Mouse (Mus musculus): Measurements from ENCODE around the gene Rbm28.

Rbm28 gene

DNA sequence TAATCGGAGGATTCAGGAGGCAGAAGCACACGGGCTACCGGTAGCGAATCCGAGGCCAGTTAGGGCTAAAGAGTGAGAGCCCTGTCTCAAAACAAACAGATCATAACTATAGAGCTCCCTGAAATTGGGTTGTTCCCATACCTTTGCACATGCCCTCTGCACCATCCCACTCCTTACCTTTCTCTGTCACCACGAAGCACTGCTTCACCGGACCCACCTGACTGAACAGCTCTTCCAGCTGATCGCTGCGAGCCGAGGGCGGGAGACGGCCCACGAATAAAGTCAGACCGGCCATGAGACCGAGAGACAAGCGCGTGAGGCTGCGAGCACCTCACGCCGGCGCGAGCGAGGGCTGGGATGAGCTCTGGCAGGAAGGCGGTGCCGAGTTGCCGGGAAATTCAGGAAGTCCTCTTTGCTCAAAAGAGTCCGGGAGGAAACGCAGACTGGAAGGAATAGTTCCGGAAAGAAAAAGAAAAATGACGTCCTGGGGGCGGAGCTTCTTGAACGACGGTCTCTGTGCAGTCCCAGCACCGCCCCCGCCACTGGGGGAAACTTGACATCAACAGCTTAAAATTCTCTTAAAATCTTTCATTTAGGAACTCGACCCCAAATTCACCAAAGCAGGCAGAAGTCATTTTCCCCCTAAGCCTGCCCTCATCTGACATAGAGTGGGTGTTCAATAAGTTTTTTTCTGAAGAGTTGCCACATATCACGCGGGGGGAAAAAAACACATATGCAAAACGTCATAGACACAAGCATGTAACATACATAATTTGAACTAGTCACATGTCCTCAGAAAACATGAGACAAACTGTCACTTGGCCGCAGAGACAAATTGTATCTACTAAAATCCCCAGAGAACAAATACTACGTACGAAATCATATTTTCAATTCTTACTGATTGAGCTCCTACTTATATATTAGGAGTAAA, at the start of gene Rbm28:
Gene Rbm28, minus strand, starts transcription at position 693 of the 931 bp plus-strand sequence.
- peak; percentile 83 for DNase-seq

DNA sequence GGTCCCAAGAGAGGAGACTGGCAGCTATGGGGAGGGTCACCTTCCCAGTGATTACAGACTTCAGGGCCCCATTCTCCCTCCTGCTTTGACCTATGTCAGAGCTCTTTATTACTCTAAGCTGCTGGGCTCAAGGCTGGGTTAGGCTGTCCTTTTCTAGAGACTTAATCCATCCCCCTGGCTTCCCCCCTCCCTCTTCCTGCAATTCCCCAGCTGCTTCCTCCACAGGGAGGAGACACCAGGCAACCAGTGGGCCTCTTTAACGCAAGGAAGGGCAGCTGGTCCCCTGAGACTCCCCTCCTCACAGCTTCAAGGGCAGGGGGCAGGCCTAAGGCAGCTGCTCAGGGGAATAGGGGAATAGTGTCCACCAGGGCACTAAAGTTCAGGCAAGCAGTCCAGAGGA, 49.4 kb upstream of the Rbm28 start:
- DNase-seq: no peak

DNA sequence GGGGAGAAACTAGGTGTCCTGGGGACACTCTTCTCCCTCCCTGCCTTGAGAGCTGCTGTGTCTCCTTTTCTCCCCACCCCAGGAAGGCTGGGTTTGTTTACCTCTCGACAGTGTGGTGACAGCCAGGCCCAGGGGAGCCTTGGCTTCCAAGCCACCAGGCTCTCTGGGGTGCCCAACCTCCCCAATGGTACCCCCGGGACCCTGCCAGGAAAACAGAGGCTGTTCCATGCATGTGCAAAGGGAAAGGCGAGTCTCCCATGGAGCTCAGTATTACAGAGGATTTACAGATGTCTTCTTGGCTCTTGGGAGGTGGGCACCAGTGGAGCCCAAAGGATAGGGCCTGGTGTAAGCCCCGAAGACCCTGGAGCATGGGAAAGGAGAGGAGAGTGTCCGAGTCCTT, 48.6 kb upstream of the Rbm28 start:
- no peak for DNase-seq

DNA sequence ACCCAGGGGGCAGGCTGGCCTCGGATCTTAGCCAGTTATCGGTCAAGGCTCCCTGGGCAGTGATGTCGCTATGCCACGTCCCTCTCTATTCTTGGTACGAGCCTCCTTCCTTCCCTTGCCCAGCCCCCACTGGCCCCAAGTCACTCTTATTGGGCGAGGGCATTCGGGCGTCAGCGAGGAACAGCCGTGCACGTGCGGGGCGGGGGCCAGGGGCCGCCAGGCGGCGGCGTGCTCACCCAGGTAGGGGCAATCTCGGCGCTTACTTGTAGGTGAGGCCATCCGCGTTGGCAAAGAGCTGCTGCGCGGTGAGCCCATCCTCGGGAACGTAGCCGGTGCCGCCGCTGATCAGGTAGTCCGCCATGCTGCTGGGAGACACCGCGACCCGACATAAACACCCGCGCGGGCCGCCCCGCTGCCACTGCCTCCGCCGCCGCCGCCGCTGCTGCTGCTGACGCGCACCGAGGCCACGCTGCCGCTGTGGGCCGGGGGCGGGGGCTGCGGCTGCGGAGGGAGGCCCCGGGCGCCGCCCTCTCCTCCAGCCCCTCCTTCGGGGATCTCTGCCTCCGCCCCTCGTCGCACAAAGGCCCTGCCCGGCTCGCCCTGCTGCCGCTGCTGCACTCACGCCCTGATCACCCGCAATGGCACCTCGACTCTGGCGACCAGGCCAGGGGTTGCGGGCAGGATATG, 47.1 kb upstream of the Rbm28 start:
- peak; percentile 67 for DNase-seq

DNA sequence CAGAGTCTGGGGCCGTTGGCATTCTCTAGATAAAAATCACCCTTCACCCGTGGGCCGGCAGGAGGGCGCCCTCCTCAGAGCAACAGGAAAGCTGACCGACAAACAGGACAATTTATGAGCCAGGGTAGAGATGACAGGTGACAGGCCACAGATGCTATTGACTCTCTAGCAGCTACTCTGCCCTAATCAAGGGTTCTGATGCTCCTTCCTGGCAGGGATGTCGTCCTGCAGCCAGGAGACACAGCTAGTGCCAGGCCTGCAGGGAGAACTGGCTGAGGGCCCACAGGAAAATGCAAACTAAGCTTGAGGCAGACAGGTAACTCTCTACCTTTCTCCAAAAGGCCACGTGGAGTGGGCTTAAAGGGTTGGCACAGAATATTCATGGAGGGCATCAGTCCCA, 46.3 kb upstream of the Rbm28 start:
- DNase-seq: no peak

DNA sequence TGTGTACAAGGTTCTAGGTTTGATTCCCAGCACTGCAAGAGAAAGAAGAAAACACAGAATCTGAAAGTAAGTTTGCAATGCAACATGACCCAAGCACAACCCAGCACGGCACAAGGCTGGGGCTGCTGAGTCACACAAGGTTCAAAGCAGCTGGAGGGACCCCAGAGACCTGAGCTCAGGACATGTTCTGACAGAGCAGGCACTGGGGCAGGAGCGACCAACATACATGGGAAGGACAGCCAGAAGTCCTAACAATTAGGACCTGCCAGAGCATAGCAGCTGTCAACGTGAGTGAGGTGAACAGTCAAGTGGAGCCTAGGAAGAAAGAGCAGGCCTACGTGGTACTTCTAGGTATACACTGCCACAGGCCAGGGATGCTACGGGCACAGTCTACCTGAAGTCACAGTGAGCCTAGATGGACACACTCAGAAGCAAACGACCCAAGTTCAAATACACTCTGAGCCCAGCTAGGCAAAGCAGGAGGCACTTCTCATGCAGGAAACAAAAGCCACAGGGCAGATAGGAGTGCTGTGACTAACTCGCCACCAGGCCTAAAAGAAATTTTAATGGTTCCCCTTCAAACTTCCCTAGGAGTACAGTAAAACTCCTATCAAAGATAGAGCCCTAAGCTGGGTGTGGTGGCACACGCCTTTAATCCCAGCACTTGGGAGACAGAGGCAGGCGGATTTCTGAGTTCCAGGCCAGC, 45.6 kb upstream of the Rbm28 start:
- DNase-seq: no peak

DNA sequence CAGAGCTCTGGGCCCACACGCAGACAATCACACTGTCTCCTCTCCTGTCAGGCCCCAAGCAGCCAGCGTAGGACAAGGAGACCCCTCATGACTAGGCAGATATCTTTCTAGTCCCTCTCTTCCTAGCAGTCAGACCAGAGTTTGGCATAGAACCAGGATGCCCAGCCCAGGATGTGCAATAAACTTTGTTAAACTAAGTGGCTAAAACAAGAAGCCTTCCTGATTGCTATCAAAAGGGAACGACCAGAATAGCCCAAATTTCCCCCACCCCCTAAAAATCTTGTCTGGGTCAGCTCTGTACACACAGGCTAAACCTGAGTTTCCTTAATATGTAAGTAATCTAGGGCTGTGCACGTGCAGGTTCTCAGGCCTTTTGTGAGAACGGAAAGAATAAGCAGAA, 43.4 kb upstream of the Rbm28 start:
- DNase-seq: no peak

DNA sequence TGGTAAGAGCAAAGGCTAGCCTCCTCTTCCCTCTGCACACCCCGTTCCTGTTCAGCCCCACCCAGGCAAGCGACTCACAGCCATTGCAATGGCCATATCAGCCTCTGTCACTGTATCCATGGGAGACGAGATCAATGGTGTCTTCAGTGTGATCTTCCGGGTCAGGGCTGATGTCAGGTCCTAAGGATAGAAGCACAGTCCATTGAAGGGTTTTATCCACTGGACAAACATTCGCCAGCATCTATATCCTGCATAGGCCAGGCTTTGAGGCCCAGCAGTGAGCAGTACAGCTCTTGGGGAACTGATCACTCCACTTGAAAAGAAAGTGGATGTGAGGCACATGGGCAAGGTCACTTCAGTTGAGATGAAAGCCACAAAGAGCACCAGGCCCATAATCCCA, 42.2 kb upstream of the Rbm28 start:
- DNase-seq: no peak

DNA sequence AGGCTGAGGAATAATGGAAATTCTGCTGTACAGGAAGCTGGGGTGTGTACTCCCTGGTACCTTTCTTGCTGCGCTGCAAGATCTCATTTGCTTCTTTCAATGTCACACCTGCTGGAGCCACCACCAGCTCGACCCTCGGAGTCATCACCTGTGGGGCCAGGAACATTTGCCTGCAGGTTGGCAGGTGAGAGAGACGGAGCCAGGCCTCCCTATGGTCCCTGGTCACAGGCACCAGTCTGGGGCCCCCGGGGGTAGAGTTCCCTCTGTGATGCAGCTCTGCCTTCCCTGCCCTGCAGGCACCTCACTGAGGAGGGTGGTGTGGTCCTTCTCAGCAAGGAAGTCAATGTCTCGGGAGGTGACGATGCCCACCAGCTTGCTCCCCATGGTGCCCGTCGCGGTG, 41.2 kb upstream of the Rbm28 start:
- no peak for DNase-seq

DNA sequence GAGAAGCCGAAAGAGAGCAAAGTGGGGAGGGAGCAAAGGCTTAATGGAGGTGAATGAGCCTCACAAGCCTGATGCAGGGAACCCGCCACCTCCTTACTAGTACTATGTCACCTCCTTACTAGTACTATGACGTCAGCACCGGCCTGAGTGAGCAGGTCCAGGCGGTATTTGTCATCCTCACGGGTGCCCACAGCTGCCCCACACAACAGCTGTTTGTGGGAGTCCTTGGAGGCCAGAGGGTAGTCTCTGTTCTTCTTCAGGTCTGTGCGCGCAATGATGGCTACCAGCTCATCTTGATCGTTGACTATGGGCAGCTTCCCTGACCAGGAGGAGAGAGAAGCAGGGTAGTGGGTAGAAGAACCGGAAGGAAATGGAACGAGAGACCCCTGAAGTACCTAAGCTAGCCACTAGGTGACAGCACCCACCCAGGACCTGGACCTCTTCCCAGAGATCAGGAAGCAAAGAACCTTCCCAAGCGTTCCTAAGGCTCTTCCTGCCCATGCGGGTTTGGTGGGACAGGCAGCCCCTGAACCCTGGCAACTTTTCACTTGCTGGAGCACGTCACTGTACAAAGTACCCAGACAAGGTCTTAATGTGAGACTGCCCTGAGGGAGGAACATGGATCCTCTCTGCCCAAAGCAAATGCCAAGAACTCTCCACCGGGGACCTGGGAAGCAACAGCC, 40.3 kb upstream of the Rbm28 start:
- peak; percentile 41 for DNase-seq

DNA sequence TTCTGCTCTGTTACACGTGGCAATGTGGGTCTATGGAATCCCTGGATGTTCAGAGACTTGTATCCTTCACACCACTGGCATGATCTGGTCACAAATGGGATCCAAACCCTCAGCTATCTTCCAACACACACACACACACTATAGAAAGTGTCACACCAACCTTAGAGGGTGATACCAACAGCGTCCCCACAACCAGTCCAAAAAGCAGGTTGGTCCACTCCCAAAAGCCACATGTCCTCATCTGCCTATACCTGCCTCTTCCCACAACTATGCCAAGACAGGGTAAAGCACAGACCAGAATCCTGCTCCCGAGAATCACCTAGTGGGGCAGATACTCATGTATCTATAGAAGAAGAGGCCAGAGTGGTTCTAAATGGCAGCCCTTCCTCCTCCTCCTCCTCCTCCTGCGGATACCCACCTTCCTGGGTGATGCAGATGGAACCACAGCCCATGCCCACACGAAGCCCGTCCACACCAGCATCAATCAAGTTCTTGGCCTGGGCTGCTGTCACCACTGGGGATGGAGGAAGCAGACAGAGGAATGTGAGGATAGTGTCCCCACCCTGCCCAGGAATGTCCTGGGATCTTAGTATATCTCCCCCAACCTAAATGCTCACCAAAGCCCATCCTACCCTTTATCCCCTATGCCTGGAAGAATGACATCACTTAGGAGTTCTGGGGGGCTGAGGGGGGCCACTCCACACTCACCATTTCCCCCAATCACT, 39.2 kb upstream of the Rbm28 start:
- DNase-seq: no peak

DNA sequence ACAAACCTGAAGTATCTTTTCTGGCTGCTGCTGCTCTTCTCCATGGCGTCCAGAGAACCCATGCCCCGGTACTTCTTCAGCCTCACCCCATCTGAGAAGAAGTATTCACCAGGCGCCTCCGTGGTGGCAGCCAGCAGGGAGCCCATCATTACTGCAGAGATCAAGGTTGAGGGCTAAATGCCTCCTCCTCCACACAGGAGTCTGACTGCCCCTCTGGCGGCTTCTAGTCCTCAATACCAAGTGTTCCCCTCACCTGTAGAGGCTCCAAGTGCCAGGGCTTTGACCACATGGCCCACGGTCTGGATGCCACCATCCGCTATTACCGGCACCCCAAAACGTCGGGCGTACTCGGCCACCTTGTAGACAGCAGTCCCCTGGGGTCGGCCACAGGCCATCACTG, 38.3 kb upstream of the Rbm28 start:
- no peak for DNase-seq

DNA sequence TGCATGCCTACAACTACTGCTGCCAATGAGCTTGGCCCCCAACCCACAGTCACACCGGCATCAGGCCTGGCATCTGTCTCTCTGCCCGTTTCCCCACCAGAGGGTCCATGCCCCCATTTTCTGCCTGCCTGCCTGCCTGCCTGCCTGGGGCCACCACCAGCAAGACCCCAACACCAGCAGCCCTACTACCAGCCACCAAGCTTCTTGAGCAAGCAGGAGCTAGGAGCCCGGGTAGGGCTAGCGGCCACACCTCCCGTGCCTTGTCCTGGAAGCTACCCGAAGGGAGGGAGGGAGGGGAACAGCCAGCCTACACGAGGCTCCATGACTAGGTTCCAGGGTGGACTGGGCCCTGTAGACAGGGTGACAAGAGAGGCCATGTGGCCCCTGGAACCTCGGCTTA, 37.2 kb upstream of the Rbm28 start:
- DNase-seq: no peak

DNA sequence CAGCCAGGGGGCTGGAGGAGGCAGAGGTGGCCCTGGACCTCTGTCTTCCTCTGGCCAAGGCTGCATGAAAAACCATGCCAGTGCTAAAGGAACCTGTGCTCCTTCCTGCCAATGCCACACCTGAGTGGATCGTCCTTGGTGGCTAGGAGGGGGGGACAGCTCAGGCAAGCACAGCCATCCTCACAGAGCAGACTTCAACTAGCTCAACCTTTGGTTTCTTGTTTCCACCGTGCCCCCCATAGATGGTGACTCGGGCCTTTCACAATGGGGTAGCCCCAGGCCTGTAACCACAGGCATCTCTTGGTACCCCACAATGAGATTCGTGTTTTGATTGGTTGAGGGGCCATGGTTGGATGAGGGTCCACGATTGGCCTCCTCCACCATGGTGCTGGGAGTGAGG, 36.5 kb upstream of the Rbm28 start:
- no peak for DNase-seq

DNA sequence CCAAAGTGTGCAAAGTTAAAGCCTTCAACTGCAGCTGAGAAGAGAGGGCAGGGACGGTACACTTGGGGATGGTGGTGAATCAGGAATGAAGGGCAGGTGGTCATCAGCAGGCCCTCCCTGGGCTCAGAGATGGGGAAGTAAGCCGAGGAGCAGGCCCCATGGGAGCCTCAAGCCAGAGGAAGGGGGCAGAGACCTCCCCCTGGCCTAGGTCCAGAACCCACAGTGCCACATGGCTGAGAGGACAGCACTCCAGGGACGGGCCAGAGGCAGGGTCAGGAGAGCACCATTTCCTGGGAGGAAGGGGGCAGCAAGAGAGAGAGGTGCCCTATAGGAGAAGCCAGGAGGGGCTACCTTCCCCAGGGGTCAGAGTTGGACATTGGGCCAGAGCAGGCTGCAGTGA, 35.7 kb upstream of the Rbm28 start:
- no peak for DNase-seq

DNA sequence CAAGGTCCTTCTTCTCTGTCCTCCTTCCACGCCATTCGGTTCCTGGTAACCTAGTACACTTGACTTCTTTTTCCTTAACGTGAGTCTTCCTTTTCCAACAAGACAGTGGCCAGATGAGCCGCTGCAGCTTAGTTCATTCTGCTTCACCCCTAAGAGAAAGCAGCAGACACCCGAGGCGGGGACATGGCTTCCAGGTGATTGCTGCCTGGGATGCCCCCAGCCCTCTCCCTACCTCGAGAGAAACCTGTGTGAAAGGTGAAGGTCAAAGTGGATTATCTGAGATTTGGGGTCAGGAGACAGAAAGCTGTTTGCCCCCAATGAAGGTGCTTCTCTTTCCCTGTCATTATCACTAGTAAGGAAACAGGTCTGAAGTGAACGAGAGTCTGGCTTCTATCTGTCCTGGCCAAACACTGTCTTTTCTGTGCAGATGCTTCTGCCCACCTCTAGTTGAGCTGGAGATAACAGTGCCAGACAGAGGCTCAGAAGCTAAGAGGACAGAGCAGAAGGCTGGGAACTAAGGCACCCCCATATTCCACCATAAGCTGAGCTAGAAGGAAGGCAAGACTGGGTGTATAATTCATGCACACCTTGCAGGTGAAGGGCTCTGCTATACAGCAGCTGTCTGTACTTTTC, 34.5 kb upstream of the Rbm28 start:
- no peak for DNase-seq

DNA sequence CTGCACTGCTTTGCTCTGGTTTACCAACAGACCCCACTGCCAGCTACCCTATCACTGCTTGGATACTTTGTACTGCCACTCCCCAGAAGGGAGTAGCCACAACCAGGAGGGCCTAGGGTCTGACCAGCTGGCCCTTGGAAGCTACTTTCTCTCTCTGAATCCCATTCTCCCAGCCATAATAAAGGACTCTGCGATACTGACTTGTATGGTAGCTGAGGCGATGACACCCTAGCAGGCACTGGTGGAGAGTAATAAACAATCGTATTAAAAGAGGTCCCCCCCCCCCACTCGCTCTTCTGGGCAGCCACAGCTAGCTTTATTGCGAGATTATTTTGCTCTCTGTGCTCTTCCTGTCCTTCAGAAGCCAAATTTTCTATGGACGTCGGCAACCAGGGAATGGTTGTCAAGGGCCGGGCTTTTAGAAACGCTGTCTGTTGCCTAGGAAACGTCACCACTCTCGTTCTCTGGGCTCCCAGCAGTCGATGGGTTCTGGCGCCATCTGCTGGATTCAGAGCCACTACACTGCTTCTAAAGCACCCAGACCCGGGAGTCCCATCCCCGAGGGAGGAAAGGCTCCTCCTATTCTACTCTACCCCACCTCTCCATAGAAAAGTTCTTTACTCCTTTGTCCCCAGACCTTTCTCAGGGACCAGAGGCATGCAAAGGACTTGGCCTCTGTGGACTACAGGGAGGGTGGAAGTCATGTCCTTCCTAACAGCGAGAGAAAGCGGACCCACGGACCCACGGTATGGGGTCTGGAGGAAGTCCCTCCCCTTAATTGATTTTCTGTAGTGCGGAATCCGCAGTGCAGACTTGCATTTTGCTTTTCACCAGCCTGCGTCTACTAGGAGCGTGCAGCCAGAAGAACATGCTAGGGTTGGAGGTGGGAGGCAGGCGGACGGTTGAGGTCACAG, 33.8 kb upstream of the Rbm28 start:
- DNase-seq: peak; percentile 83

DNA sequence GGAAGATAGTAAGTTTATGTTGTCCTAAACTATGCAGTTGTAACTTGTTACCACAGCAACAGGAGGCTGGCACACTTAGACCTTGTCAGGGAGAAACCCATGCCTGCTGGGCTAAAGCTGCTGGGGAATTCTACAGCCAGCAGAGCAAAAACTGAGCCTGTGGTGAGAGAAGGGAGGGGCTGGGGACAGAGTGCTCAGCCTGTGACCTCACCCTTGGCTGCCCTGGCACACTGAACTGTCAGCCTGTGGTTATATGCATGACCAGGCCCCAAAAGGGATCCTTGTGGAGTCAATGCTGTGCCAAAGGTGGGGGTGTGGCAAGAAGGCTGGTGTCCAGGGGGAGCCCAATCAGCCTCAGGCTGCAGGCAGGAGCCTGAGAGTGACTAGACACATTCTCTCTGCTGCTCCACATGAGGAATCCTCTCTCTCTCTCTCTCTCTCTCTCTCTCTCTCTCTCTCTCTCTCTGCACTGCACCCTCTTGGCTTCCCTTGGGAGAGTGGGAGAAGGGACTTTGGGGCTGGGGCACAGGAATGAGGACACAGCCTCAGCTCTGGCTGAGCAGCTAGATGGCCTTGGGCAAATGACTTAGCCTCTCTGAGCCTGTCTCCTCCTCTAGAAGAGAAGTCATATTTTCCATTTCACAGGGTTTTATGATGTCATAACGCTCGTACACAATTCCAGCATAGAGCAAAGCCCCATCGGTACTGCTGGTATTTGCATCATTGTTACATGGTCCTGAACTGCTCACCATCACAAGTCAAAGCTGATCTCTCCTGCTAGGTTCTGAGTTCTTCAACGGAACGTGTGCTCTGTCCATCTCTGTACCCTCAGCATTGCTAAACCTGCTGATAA, 31.3 kb upstream of the Rbm28 start:
- DNase-seq: peak; percentile 50

DNA sequence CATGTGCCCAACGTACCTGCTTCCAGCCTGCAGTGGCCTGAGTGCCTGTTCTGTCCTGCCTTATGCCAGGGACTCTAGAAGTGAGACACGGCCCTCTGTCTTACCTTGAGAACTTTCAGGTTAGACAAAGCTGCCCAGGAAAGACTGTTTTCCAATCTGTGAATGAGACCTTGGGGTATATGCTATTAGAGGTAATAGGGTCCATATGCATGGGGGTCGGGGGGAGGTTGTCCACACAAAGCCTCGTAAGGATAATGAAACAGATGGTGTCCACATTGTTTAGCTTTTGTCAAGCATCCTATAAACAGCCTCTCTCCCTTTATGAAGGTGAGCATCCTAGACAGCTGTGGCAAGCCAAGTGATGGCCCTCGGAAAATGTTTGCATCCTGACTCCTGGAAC, 30.3 kb upstream of the Rbm28 start:
- DNase-seq: peak; percentile 0
